Mouse (Mus musculus) layer of hippocampus, adult 8-10 months (tissue): ENCODE measurements around the gene Trp53tg5. TPM values are rescaled to one million over a fixed set of nuclear protein-coding genes. Genes with fewer than 3 reads are reported as not detected.
A peak's percentile ranks its signal among the peaks of the same experiment; 100 is the strongest.

Source experiments
- DNase-seq, 2 experiments: peaks; one replicate each; pipeline ENCODE4 v3.0.0; 2022; ENCODE audit warnings: low spot score in 2 of 2
- total RNA-seq, 4 experiments: library from RNA; stranded (reverse); gene quantifications; 2 replicates each; pipeline ENCODE4 v1.2.4; 2022

Gene Trp53tg5
- not detected for total RNA-seq

GRCm38 (mm10) chr2:164473624-164474023 lies at the start of gene Trp53tg5:
TSS of gene Trp53tg5 (minus strand) at chr2:164473724.
- no peak for DNase-seq

GRCm38 (mm10) chr2:164522280-164522679 lies 48.8 kb upstream of the Trp53tg5 start:
- no peak for DNase-seq

DNA sequence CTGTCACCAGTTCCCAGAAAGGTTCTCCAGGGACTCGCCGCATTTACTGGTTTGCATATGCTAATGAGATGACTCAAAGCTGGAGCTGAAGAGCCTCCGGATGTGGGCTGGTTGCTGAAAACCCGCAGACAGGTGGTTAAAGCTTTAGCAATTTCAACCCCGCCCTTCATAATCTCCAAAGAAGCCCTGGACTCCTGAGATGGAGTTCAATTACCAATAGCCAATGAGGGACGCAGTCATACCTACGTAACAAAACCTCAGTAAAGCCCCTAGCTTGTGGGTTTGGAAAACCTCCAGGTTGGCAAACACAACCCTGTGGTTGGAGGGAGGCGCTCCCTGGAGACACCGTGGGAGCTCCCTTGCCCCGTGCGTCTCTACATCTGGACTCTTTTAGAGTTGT lies 48.3 kb upstream of the Trp53tg5 start:
- DNase-seq: no peak

GRCm38 (mm10) chr2:164520782-164521181 lies 47.3 kb upstream of the Trp53tg5 start:
- DNase-seq: no peak

DNA sequence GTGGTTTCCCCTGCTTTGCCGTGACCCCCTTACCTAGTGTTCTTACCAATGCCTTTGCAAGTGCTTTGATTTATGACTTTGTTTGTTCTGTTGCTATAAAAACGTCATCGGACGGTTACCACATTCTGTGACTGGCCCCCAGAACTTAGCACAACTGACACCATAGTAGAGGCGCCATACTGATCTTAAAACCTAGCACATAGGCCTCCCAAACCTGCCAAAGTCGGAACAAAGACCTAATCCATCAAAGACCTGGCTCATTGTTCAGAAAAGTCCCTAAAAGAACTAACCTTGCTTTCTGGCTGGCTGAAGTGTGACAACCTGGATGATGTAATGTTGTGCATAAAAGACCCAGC lies 45.6 kb upstream of the Trp53tg5 start:
- DNase-seq: no peak

GRCm38 (mm10) chr2:164518266-164519170 lies 45.0 kb upstream of the Trp53tg5 start:
- DNase-seq: peak in 1 of 2 experiments; percentile 38

DNA sequence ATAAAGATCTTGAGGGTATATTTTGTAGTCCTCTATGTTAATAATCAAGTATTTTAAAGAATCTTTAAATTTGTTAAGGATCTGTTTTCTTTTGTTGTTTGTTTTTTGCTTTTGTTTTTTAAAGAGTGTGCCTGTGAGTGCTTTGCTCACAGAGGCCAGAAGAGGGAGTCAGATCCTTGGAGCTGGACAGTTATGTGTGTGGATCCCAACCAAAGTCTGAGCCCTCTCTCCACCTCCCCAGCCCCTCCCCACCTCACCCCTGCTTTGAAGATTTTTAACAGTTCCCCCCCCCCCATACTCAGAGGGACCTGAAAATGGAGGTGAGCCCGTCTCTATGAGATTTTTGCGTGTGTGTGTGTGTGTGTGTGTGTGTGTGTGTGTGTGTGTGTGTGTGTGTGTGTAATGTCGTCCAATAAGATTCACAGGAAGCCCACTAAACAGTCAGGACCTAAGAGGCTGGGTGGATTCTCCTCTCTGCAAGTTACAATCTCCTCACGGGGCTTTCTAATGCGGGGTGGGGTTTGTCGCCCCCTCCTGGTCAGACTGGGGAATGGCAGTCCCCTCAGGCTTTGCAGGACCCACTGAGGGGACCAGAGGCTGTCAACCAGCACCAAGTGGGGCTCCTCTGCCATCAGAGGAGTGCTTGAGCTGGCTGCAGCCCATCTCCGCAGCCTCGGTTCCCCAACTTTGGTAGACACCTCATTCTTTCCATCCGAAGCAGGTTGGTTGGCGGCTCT lies 44.1 kb upstream of the Trp53tg5 start:
- peak in 1 of 2 experiments; percentile 58 for DNase-seq

- DNase-seq: no peak
Measured at GRCm38 (mm10) chr2:164516592-164516991, 43.1 kb upstream of the Trp53tg5 start.

DNA sequence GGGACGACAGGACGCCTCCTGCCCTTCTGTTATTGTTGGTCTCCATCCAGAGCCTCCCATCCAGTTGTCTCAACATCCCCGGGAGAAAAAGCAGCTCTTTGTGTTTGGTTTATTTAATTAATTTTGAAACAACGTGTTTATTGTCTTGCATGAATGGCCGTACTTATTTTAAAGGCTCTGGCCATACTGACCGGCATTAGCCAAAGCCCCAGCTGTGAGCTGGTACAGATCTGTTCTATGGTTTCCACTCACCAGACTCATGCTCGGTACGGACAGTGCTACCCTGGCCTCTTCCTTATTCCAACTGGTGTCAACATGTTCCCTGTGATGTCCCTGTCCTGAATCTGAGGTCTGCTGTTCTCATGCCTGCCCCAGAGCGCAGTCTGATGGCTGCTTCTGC lies 42.4 kb upstream of the Trp53tg5 start:
- peak in 1 of 2 experiments; percentile 36 for DNase-seq

DNA sequence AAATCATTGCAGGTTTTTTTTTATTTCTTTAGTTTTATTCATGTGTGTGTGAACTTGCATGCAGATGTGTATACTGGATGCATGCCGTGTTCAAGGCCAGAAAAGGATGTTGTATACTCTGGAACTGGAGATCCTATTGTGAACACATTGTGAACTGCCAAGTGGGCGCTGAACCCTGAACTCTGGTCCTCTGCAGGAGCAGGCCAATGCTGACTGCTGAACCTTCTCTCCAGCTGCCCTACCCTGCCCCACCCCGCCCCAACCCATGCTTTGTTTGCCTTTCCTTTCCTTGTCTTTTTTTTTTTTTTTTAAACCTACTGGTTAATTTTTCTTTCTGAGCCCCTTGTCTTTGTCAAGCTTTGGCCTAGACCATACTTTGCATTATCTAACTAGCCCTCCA lies 41.4 kb upstream of the Trp53tg5 start:
- DNase-seq: no peak

GRCm38 (mm10) chr2:164513389-164513788 lies 39.9 kb upstream of the Trp53tg5 start:
- no peak for DNase-seq

DNA sequence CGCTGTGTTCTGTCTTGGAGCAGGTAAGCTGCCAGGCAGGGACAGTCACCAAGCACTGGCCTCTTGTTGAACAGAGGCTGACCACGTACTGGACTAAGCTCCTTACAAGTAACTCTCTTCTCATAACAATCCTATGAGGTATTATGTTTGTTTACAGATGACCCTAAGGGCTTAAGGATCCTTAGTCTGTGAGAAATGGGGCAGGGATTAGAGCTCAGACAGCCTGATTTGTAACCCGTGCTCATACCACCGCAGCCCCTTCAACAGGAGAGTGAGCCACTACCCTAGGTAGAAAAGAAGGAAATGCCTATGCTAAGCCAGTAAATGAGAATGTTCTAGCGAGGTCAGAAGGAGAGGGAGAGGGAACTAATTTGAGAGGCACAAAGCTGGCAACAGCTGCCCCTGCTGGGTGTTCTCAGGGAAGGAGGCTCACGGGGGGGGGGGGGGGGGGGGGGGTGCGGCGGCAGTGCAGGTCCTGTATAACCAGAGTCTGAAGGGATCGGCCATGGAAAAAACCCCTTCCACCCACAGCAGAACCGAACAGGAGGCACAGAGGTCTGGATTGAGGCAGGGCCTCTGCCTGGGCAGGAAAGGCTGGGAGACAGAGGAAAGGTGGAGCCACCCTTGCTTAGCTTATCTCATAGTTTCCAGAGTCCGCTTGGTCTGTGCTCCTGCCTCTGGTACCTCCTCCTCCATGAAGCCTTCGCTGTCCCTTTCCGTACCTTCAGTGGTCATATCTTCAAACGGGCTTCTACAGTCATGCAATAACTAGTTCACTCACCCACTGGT lies 38.8 kb upstream of the Trp53tg5 start:
- no peak for DNase-seq

DNA sequence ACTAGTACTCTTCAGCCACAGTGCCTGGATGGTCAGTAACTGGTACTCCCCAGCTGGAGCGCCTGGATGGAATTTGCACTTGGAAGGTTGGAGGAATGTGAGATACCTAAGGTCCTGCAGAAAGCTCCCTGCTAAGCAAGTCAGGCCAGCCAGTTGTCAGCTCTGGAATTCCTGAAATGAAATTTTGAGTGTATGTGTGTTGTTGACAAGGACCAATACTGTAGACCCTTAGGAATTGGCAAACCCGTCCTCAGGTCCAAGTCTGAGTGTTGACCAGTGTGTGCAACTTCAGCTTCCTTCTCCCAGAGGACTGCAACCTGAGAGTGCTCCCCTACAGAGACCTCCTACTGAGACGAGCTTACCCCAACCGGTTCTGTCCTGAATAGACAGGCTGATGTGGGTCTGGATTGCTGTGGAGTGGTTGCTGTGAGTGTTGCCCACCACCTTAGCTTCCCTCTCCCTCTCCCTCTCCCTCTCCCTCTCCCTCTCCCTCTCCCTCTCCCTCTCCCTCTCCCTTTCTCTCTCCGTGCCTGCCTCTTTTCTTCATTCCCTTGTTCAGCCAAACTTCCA lies 37.2 kb upstream of the Trp53tg5 start:
- no peak for DNase-seq

- DNase-seq: no peak
Measured at GRCm38 (mm10) chr2:164507811-164508210, 34.3 kb upstream of the Trp53tg5 start.

GRCm38 (mm10) chr2:164505619-164506347 lies 32.3 kb upstream of the Trp53tg5 start:
- DNase-seq: no peak

DNA sequence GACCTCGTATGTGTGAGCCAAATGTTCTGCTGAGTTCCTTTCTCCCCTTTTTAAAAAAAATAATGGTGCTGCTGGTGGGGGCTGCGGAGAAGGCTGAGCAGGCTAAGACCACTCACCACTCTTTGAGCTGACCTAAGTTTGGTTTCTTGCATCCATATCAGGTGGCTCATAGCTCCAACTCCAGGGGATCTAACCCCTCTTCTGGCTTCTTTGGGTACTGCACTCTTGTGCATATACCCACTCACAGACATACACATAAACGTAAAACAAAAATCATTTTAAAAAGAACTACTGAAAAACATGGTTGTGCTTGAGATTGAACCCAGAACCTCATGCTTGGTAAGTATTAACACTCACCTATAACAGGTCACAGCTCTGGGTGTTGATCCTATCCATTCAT lies 31.4 kb upstream of the Trp53tg5 start:
- DNase-seq: no peak

DNA sequence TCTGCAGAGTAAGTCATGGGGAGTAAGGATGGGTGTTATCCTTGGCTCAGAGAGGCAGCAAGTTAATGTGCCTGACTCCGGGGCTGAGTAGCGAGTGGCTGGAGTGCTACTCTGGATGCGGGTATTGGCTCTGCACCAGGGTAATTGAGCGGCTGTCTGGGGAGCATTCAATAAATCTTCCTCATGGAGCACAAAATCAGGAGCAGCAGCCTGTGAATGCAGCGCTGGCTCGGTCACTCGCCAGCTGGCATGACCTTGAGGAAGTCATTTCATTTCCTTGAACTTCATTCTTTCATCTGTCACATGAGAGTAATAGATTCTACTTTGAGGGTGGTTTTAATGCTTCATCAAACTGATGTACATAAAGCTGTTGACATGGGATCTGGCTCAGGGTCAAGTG lies 27.0 kb upstream of the Trp53tg5 start:
- DNase-seq: no peak

DNA sequence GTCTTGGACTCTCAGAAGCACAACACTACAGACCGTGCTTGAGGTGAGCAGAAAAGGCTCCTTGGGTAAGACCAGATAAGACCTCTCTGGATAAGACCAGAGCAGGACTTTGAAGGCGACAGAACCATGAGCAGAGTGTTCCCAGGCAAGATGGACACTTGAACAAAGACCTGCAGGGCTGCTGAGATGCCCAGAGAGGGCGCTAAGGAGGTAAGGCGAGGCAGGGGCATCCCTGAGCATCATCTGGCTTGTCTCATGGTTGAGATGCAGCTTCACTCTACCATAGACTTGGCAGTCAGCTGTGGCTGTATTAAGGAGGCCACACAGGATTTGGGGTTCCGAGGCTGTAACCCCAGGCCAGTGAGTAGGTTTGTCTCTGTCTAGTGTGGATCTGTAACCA lies 25.8 kb upstream of the Trp53tg5 start:
- no peak for DNase-seq

- DNase-seq: no peak
Measured at GRCm38 (mm10) chr2:164497691-164498268, 24.3 kb upstream of the Trp53tg5 start.
